Mouse (Mus musculus) cerebellum, adult (tissue): Measurements from ENCODE around the gene Sfxn2.

ENCODE experiments used
- ATAC-seq: cut with Nextera tagmentation; 2 replicates; pipeline ENCODE4 v1.9.2; 2017; ENCODE audit warnings: mild to moderate bottlenecking, moderate library complexity, mixed read lengths; ENCODE audit not compliant: insufficient number of reproducible peaks, low FRiP score, low TSS enrichment

The Sfxn2 gene

GRCm38 (mm10) chr19:46592751-46593439 lies 19.7 kb downstream of the Sfxn2 start:
- no peak for ATAC-seq

- no peak for ATAC-seq
These were observed 25.0 kb downstream of the Sfxn2 start for GRCm38 (mm10) chr19:46598187-46598586.

DNA sequence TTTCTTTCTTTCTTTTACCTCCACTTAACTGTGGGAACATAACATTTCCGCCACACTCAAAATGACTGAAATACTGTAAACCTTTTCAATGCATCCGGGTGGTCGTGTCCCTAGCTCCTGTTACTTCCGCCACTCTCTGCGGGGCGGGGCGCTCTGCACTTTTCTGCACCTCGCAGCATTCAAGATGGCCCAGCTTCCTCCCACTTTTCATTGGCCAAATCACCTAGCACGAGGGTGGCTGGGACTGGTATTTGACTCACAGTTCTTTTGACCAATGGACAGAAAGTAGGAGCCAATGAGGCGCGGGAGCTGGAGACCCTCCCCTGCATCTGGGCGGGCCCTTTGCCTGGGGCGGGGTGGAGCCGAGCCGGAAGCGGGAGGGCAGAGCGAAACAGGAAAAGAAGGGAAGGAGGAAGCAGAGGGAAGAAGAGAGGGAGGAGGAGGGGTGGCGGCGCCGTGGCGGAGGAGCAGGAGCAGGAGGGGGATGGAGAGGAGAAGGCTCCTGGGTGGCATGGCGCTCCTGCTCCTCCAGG lies 25.6 kb downstream of the Sfxn2 start, which contains the start of gene Wbp1l:
Gene Wbp1l, plus strand, starts transcription at position 365 of the 533 bp plus-strand sequence.
- peak; percentile 100 for ATAC-seq

DNA sequence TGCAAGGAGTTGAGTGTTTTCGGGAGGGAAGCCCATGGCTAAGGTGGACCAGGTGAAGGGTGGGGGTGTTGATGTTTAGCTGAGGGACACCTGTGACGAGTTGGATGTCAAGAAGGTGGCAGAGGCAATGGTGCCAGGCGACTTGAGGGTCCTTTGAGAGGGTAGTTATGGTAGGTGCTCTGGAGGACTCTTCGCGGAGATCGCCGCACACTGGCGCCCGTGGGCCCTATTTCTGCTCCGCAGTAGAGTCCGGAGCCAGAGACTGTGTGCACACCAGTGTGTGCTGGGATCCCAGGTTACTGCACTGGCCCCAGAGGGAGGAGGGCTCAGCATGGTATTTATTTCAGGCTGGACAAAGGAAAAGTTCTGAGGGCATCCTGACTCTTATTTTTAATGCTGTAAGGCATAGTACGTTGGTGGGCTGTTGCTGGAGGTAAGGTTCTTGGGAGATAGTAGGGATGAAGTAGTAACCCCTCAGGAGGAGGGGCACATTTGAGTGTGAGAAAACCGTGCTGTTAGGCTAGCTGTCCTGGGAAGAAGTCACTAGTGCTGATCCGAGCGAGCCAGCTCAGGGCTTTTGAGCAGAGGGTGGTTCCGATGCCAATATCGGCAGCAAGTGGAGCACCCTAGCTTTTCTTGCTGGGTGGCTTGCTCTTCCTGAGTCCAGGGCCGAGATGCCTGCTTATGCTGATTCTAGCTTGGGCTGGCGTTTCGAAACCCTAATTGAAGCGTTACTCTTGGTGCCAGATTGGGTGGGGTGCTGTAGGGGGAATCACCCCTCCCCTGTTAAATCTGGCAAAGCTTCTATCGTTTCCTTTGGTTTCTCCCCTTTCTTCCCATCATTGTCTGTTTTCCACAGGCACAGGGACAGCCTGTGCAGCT lies 26.5 kb downstream of the Sfxn2 start:
- peak; percentile 2; the same call in 1 of the 2 replicates for ATAC-seq

- ATAC-seq, result no peak
These were observed 27.2 kb downstream of the Sfxn2 start for GRCm38 (mm10) chr19:46600371-46600770.

- ATAC-seq, result no peak
These were observed 28.3 kb downstream of the Sfxn2 start for GRCm38 (mm10) chr19:46601491-46601890.

DNA sequence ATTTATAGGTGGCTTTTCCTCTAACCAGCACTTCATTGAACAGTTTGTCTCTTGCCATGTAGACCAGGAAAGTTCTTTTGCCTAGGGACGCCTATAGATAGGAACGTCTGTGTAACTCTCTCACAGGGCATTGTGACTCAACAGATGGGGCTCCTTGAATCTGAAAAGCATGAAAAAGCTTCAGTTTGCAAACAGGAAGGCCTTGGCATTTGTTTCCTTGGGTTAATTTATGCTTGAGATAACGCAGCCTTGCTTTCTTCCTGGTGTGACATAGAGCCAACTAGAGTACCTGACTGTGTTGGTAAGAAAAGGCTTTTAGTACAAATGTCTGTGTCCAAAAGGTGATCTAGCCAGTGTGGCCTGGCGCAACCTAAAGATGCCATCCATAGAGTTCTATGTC lies 29.2 kb downstream of the Sfxn2 start:
- no peak for ATAC-seq

DNA sequence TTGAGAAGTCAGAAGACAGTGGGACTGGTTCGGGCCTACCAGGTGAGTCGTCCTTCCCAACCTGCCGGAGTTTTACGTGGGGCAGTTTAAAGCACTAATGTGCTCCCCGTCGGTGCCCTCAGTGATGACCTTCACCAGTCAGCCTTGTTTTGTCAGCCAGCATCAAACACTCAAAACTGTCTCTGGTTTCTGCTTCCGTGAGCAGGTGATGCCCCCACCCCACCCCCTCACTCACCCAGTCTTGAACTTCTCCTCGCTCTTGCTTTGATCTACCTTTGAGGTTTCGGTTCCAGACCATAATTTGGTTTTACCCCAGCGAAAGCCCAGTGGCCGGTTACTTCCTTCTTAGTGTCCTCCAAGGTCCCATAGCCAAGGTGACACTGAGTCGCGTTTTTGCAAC lies 33.6 kb downstream of the Sfxn2 start:
- no peak for ATAC-seq

DNA sequence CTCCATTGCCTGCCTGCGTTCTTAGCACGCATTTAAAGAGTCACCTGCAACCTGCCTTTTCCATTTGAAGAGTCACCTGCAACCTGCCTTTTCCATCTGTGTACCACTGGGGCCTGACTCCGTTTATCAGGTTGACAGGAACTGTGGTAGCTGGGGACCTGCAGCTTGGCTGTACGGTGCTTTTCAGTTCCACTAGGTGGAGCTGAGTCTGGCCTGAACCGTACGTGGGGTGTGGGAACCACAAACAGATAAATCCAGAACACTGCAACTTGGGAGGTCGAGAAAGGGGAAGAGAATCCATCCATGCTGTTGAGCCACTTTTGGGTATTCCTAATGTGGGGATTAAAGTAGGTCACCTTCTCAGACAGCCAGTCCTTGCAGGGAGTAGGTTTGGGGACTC lies 34.3 kb downstream of the Sfxn2 start:
- ATAC-seq, result no peak

DNA sequence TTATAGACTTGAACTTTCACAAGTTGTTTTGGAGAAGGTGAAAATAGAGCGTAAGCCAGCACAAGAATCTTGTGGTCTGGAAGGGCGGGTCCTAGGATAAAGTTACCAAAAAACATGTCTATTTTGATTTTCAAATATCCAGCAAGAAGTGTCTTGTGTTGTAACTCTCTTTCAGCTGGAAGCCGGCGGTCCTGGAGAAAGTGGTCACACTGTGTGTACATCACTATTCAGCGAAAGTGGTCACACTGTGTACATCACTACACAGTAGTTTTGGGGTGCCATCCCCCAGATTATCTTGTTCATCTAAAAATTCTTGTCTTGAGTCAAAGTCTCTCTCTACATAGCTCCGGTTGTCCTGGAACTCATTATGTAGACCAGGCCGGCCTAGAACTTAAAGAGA lies 35.0 kb downstream of the Sfxn2 start:
- no peak for ATAC-seq

- ATAC-seq, result no peak
These were observed 43.2 kb downstream of the Sfxn2 start for GRCm38 (mm10) chr19:46616378-46616777.

DNA sequence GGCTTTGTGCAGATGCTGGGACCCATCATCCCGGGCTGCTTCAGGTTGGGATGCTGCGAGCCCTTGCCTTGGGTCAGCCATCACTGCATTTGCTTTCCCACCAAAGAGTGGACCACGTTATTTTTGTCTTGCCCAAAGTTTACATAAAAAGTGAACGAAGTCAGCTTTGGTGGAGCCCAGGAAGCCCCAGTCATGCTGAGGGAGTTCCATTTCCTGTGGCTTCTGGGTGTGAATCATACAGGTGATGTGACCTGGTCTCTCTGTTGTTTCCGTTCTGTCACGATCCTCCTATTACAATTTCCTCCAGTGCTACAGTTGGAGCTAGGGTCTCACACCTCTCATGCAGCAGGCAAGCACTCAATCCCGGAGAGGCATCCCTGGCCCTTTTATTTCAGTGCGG lies 44.2 kb downstream of the Sfxn2 start:
- no peak for ATAC-seq

DNA sequence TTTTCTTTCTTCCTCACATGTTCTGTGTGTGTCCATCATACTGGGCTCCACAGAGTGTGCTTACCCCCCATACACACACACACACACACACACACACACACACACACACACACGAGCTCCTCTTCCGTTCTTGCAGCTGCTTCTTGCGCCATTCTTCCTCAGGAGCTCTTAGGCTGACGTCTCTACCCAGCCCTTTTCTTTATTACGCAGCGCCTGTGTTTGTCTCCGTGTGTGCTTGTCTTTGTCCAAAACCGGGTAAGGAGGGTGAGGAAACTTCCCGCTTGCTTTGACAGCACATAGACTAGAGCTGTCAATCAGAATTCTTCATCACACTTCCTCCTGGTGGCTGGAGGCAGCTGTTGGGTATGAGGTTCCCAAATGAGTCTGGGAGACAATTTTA lies 45.2 kb downstream of the Sfxn2 start:
- no peak for ATAC-seq

GRCm38 (mm10) chr19:46619001-46619400 lies 45.8 kb downstream of the Sfxn2 start:
- no peak for ATAC-seq

DNA sequence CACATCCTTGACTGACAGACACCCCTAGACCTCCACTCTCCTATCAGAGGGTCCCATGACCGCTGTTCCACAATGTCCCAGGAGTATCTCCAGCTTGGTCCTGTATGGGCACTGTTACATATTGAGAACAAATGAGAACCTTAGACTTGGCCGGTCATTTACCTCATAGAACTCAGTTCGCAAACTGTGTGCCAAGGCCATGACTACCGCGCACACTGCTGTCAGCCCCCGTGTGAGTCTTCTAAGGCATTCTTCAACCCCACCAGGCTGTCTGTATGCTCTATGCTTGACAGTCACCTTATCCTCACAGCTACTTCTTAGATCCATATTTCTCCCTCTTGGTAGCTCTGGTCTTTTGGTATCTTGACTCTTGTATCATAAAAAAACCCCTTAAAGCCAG lies 46.4 kb downstream of the Sfxn2 start:
- no peak for ATAC-seq

GRCm38 (mm10) chr19:46620016-46620808 lies 47.0 kb downstream of the Sfxn2 start:
- no peak for ATAC-seq

- no peak for ATAC-seq
These were observed 48.3 kb downstream of the Sfxn2 start for GRCm38 (mm10) chr19:46621236-46622183.

- no peak for ATAC-seq
These were observed 49.6 kb downstream of the Sfxn2 start for GRCm38 (mm10) chr19:46622659-46623193.

DNA sequence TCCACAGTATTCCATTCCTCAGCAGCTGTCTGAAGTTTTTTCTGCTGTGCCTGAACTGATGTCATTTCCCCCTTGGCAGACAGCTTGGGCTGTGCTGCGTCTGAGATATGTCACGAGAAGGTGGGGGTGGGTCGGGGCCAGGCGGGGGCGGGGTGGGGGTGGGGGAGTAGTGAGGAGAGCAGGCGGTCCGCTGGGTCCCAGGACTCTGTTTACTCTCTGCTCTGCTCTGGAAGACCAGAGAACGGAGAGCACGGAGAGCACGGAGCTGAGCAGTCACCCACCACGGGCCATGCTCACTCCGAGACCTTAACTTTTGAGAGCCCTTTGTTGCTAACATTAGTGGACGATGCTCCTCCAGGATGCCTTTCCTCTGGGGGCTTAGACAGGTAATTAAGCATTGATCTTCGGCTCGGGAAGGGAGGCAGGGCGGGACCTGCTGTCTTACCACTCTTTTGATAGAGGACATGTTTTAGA lies 50.1 kb downstream of the Sfxn2 start:
- no peak for ATAC-seq
